Mouse (Mus musculus) kidney, embryonic 16.5 days (tissue): ENCODE data around the gene 3110082I17Rik. TPM values are rescaled to one million over a fixed set of nuclear protein-coding genes. Genes with fewer than 3 reads are reported as not detected.

Experiments used
- ATAC-seq: fragments of 200-750 bp; cut with Nextera tagmentation; 2 replicates; pipeline ENCODE4 v1.8.0; 2017; ENCODE audit warnings: moderate TSS enrichment; ENCODE audit not compliant: low FRiP score, low TSS enrichment
- H3K27ac ChIP-seq: fragments of 300-500 bp; sonication (generic); 2 replicates; pipeline ENCODE4 v1.5.1; 2014; ENCODE audit warnings: low read length
- H3K27me3 ChIP-seq: fragments of 300-500 bp; sonication (generic); 2 replicates; pipeline ENCODE4 v1.6.1; 2014; ENCODE audit warnings: low read length, control low read depth, mixed read lengths; ENCODE audit not compliant: insufficient read depth
- H3K36me3 ChIP-seq: fragments of 300-500 bp; sonication (generic); 2 replicates; pipeline ENCODE4 v1.6.1; 2014; ENCODE audit warnings: low read length, control low read depth, mixed read lengths; ENCODE audit not compliant: insufficient read depth
- H3K4me1 ChIP-seq: fragments of 300-500 bp; sonication (generic); 2 replicates; pipeline ENCODE4 v1.6.1; 2014; ENCODE audit warnings: low read length, control low read depth, mixed read lengths; ENCODE audit not compliant: insufficient read depth
- H3K4me2 ChIP-seq: fragments of 300-500 bp; sonication (generic); replicated peaks from 2 replicates; pipeline ENCODE4 v1.6.1; 2014; ENCODE audit warnings: low read depth, low read length
- H3K4me3 ChIP-seq: fragments of 300-500 bp; sonication (generic); 2 replicates; pipeline ENCODE4 v1.5.1; 2014; ENCODE audit warnings: mild to moderate bottlenecking, low read length
- H3K9ac ChIP-seq: fragments of 300-500 bp; sonication (generic); replicated peaks from 2 replicates; pipeline ENCODE4 v1.6.1; 2014; ENCODE audit warnings: low read length
- H3K9me3 ChIP-seq: fragments of 300-500 bp; sonication (generic); 2 replicates; pipeline ENCODE4 v1.6.1; 2016; ENCODE audit warnings: low read length, control low read depth
- WGBS: fragments of 180-500 bp; shearing (Covaris S2); extraction: QIAGEN DNeasy Blood & Tissue Kit; methylation state at CpG from one replicate; pipeline ENCODE4 v1.1.7; 2014; 5-methylcytosine and 5-hydroxymethylcytosine counted together
- polyA plus RNA-seq: library from polyadenylated mRNA; unstranded; fragments of >200 nt; fragmentation: Nextera tagmentation; extraction: Ambion mirVana; gene quantifications from 2 replicates; pipeline ENCODE4 v1.2.1, GENCODE M21; 2015

Gene 3110082I17Rik
- polyA plus RNA-seq, 1 experiment from 2014 or later = 46.1 TPM

- H3K36me3 ChIP-seq = peaks cover 3% of the 10 kb centered on the region; the same call in 1 of the 2 replicates
- H3K27ac ChIP-seq = no peak overlapping the region
- H3K27me3 ChIP-seq = no peaks in the 10 kb centered on the region
- 75% methylated on average over 11 of the region's 11 CpGs for WGBS
- no peak overlapping the region for H3K4me2 ChIP-seq
- peaks cover 27% of the 10 kb centered on the region for H3K4me1 ChIP-seq
- no peaks in the 10 kb centered on the region for H3K9me3 ChIP-seq
- ATAC-seq = no peak
- no peak overlapping the region for H3K4me3 ChIP-seq
- H3K9ac ChIP-seq = no peak overlapping the region
Measured at GRCm38 (mm10) chr5:139366484-139366883, 93.8 kb downstream of the 3110082I17Rik start.

GRCm38 (mm10) chr5:139365827-139366226 lies 94.5 kb downstream of the 3110082I17Rik start:
- 85% methylated on average over 1 of the region's 1 CpGs for WGBS
- Histone ChIP-seq H3K4me2 (no peak overlapping the region), H3K27me3 (no peaks in the 10 kb centered on the region), H3K36me3 (peaks cover 6% of the 10 kb centered on the region; the same call in 1 of the 2 replicates), H3K9ac (no peak overlapping the region), H3K4me3 (no peak overlapping the region), H3K9me3 (no peaks in the 10 kb centered on the region), H3K27ac (no peak overlapping the region), H3K4me1 (peaks cover 21% of the 10 kb centered on the region)
- ATAC-seq = no peak

- H3K9me3 ChIP-seq = no peaks in the 10 kb centered on the region
- no peak for ATAC-seq
- no peaks in the 10 kb centered on the region for H3K27me3 ChIP-seq
- peaks cover 6% of the 10 kb centered on the region; the same call in 1 of the 2 replicates for H3K36me3 ChIP-seq
- no peak overlapping the region for H3K4me3 ChIP-seq
- peak overlapping the region; percentile 38 for H3K9ac ChIP-seq
- H3K4me1 ChIP-seq = peaks cover 17% of the 10 kb centered on the region
- 14% methylated on average over 5 of the region's 5 CpGs for WGBS
- H3K27ac ChIP-seq = peak overlapping the region; percentile 63
- no peak overlapping the region for H3K4me2 ChIP-seq
Measured at GRCm38 (mm10) chr5:139364911-139365571, 95.3 kb downstream of the 3110082I17Rik start.

- H3K9me3 ChIP-seq = no peaks in the 10 kb centered on the region
- H3K4me3 ChIP-seq = no peak overlapping the region
- H3K4me2 ChIP-seq = 0 out of 2 replicates have a peak overlapping the region, but pooled peaks have one; percentile 8
- peaks cover 6% of the 10 kb centered on the region; the same call in 1 of the 2 replicates for H3K36me3 ChIP-seq
- H3K27ac ChIP-seq = peak overlapping the region; percentile 63
- peak; percentile 71 for ATAC-seq
- H3K9ac ChIP-seq = peak overlapping the region; percentile 38
- H3K27me3 ChIP-seq = no peaks in the 10 kb centered on the region
- WGBS = 21% methylated on average over 12 of the region's 12 CpGs
- peaks cover 12% of the 10 kb centered on the region for H3K4me1 ChIP-seq
Measured at GRCm38 (mm10) chr5:139364260-139364910, 95.9 kb downstream of the 3110082I17Rik start.

GRCm38 (mm10) chr5:139363858-139364257 lies 96.5 kb downstream of the 3110082I17Rik start:
- H3K9me3 ChIP-seq = no peaks in the 10 kb centered on the region
- no peak overlapping the region for H3K9ac ChIP-seq
- no peak overlapping the region for H3K4me2 ChIP-seq
- H3K36me3 ChIP-seq = peaks cover 6% of the 10 kb centered on the region; the same call in 1 of the 2 replicates
- H3K27me3 ChIP-seq = no peaks in the 10 kb centered on the region
- peaks cover 12% of the 10 kb centered on the region for H3K4me1 ChIP-seq
- no peak for ATAC-seq
- no peak overlapping the region for H3K4me3 ChIP-seq
- 65% methylated on average over 7 of the region's 7 CpGs for WGBS
- H3K27ac ChIP-seq = no peak overlapping the region

- peaks cover 6% of the 10 kb centered on the region; the same call in 1 of the 2 replicates for H3K36me3 ChIP-seq
- ATAC-seq = no peak
- no peaks in the 10 kb centered on the region for H3K9me3 ChIP-seq
- no peak overlapping the region for H3K27ac ChIP-seq
- H3K4me3 ChIP-seq = no peak overlapping the region
- H3K9ac ChIP-seq = no peak overlapping the region
- H3K4me1 ChIP-seq = peaks cover under 1% of the 10 kb centered on the region; the same call in 1 of the 2 replicates
- no peaks in the 10 kb centered on the region for H3K27me3 ChIP-seq
- no peak overlapping the region for H3K4me2 ChIP-seq
- WGBS = 92% methylated on average over 5 of the region's 5 CpGs
Measured at GRCm38 (mm10) chr5:139359244-139359643, 101.1 kb downstream of the 3110082I17Rik start.

GRCm38 (mm10) chr5:139358653-139359052 lies 101.7 kb downstream of the 3110082I17Rik start:
- peaks cover 4% of the 10 kb centered on the region; the same call in 1 of the 2 replicates for H3K36me3 ChIP-seq
- H3K4me1 ChIP-seq = no peaks in the 10 kb centered on the region
- no peak overlapping the region for H3K27ac ChIP-seq
- no peaks in the 10 kb centered on the region for H3K9me3 ChIP-seq
- H3K9ac ChIP-seq = no peak overlapping the region
- 62% methylated on average over 2 of the region's 2 CpGs for WGBS
- no peaks in the 10 kb centered on the region for H3K27me3 ChIP-seq
- no peak overlapping the region for H3K4me3 ChIP-seq
- peak; percentile 31; the same call in 1 of the 2 replicates for ATAC-seq
- no peak overlapping the region for H3K4me2 ChIP-seq

GRCm38 (mm10) chr5:139355235-139355772 lies 105.0 kb downstream of the 3110082I17Rik start:
- WGBS = 35% methylated on average over 19 of the region's 19 CpGs
- H3K9me3 ChIP-seq = no peaks in the 10 kb centered on the region
- H3K4me3 ChIP-seq = no peak overlapping the region
- peaks cover 3% of the 10 kb centered on the region; the same call in 1 of the 2 replicates for H3K27me3 ChIP-seq
- H3K4me1 ChIP-seq = peaks cover 4% of the 10 kb centered on the region; the same call in 1 of the 2 replicates
- no peaks in the 10 kb centered on the region for H3K36me3 ChIP-seq
- H3K27ac ChIP-seq = no peak overlapping the region
- no peak overlapping the region for H3K9ac ChIP-seq
- peak; percentile 21; the same call in 1 of the 2 replicates for ATAC-seq
- H3K4me2 ChIP-seq = no peak overlapping the region

GRCm38 (mm10) chr5:139353946-139354345 lies 106.4 kb downstream of the 3110082I17Rik start:
- Histone ChIP-seq H3K27ac (no peak overlapping the region), H3K4me3 (no peak overlapping the region), H3K4me1 (peaks cover 4% of the 10 kb centered on the region; the same call in 1 of the 2 replicates), H3K36me3 (no peaks in the 10 kb centered on the region), H3K9ac (no peak overlapping the region), H3K9me3 (no peaks in the 10 kb centered on the region), H3K4me2 (no peak overlapping the region), H3K27me3 (peaks cover 3% of the 10 kb centered on the region; the same call in 1 of the 2 replicates)
- no peak for ATAC-seq
- WGBS = 89% methylated on average over 11 of the region's 11 CpGs
